In genomic region chr13:16564988-16565387, GRCm38 (mm10) we compare ENCODE assay signal across 11 mouse cellular contexts.
"Had no signal": no experiment of that assay in that cellular context is flagged by ENCODE, and none has a peak within 500 bp of the region (broad histone marks: within the 10 kb centered on the region; RNA-seq: fewer than 3 reads in every experiment).

No protein-coding gene starts in this region.

- H3K9me3 ChIP-seq: hindbrain, embryonic 15.5 days; liver, embryonic 13.5 days; neural tube, embryonic 12.5 days had no signal

- H3K27ac ChIP-seq: hindbrain, embryonic 15.5 days; left cerebral cortex, adult 2 months; liver, embryonic 13.5 days; neural tube, embryonic 12.5 days had no signal

- H3K9ac ChIP-seq: hindbrain, embryonic 15.5 days; liver, embryonic 13.5 days; liver, postnatal 0 days; neural tube, embryonic 12.5 days had no signal

- H3K4me2 ChIP-seq: hindbrain, embryonic 15.5 days; liver, embryonic 13.5 days; neural tube, embryonic 12.5 days had no signal

- H3K36me3 ChIP-seq: hindbrain, embryonic 15.5 days; liver, embryonic 13.5 days; neural tube, embryonic 12.5 days had no signal

- ATAC-seq: intestine, embryonic 16.5 days; liver, postnatal 0 days had no signal

- DNase-seq: kidney, adult 2 months; liver; liver, embryonic 13.5 days; liver, postnatal 0 days; midbrain, embryonic 14.5 days; thymus, adult 18-20 months; thymus, postnatal 14 days had no signal

- H3K4me3 ChIP-seq: hindbrain, embryonic 15.5 days; left cerebral cortex, adult 2 months; liver, embryonic 13.5 days; neural tube, embryonic 12.5 days had no signal

- H3K4me1 ChIP-seq: hindbrain, embryonic 15.5 days; liver, embryonic 13.5 days; neural tube, embryonic 12.5 days had no signal

- H3K27me3 ChIP-seq: hindbrain, embryonic 15.5 days; liver, embryonic 13.5 days; neural tube, embryonic 12.5 days had no signal
